Mouse (Mus musculus) left cerebral cortex, adult 8-10 months (tissue): ENCODE results near the gene Zmynd10. TPM values are rescaled to one million over a fixed set of nuclear protein-coding genes. Genes with fewer than 3 reads are reported as not detected.

Experiments used
- DNase-seq, 2 experiments: peaks; one replicate each; pipeline ENCODE4 v3.0.0; 2022; ENCODE audit warnings: low spot score in 2 of 2
- total RNA-seq, 4 experiments: library from RNA; stranded (reverse); gene quantifications; 2 replicates each; pipeline ENCODE4 v1.2.4; 2022

Gene Zmynd10
- total RNA-seq, 4 experiments from 2014 or later: 5.1 to 8.3 (median 6.3) TPM

GRCm38 (mm10) chr9:107539940-107540339 is 7.2 kb upstream of the Zmynd10 start:
- no peak for DNase-seq

DNA sequence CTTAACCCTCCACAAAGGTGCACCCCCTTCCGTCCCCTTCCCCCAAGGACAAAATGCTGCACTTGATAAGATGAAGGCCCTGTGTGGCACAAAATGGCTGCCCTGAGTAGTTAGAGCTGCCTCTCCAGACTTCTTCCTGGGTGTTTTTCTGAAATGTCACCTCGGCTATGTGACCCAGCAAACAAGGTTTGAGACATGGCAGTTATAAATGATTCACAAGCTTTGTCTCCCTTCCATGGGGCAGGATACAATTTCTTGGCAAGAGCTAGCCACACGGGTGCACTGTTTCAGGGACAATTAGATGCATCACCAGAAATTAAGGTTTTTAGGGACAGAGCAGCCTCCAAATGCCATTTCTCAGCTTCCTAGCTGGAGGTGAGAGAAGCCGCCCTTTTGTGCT is 6.7 kb upstream of the Zmynd10 start:
- DNase-seq: no peak

- DNase-seq: no peak
Observed at GRCm38 (mm10) chr9:107541005-107541404, 6.1 kb upstream of the Zmynd10 start.

DNA sequence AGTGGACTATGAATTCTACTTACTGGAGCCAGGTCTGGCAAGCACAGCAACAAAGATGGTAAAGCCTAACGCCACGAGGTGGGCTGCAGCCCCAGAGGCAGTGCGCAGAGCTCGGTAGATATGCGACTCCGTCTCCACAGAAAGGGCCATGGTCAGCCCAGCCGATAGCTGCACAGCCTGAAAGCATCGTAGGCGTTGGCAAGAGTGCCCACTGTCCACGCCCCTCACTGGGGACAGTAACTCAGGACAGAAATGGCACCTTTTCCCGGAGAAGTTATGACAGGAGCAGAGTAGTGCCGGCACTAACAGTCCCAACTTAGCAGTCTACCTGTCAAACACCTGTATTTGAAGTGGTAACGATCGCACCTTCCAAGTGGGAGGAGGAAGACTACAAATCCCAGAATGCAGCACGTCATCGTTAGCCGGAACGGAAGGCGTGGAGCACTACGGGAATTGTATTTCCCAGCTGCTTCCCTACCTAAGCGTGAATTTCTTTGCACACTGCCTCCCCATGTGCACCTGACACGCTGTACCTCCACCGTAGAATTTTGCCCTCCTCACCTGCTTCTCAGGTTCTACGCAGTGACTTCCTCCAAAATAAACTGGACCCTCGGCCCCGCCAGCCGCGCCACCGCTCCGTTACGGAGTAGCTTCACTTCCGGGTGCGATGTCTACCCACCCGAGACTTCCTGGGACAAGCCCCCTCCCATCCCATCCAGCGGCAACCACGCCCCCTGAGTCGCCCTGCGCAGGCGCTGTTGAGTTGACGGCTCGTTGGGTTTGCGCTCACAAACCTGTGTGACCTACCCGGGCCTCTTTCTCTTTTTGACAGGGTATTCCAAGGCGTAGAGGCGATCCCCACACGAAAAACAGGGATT is 5.4 kb upstream of the Zmynd10 start, which contains the start of the genes Cyb561d2 and Nprl2:
Cyb561d2 (minus strand) TSS at position 720 of the 878 bp plus-strand sequence.
Nprl2 (plus strand) TSS at position 753 of the 878 bp plus-strand sequence.
- peak; percentile 87 to 92 for DNase-seq

GRCm38 (mm10) chr9:107542352-107542686 is 4.8 kb upstream of the Zmynd10 start:
- DNase-seq: no peak

DNA sequence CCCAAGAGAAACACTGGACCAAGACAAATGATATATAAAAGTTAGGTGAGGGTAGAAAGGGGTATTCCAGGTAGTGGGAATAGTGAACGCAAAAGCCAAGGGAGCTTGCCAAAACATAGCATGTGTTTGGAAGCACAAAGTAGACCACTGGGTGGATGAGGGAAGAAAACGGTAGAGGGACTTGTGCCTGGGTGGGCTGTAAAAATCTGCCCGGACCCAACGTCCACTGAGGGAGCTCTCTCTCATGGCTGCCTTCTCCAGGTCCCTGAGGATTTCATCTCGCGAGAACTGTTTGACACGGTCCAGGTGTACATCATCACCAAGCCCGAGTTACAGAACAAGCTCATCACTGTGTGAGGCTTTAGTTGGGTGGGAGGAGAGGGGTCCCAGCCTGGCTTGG is 4.4 kb upstream of the Zmynd10 start:
- no peak for DNase-seq

DNA sequence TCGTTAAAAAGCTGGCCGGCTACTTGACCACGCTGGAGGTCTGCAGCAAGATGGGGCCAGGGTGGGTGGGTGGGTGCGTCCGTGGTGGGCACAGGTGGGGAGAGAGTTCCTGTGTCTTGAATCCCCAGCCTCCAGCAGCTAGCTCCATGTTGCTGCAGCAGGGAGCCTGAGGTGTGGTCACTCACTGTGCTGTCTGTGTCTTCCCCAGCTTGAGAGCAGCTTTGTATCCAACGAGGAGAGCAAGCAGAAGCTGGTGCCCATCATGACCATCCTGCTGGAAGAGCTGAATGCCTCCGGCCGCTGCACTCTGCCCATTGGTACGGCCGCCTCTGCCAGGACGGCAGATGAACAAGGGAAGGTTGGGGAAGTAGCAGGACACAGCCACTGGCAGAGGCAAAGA is 3.8 kb upstream of the Zmynd10 start:
- no peak for DNase-seq

GRCm38 (mm10) chr9:107544196-107544700 is 2.9 kb upstream of the Zmynd10 start:
- peak in 1 of 2 experiments; percentile 33 for DNase-seq

- peak in 1 of 2 experiments; percentile 25 for DNase-seq
Observed at GRCm38 (mm10) chr9:107544729-107545128, 2.4 kb upstream of the Zmynd10 start.

GRCm38 (mm10) chr9:107545199-107545598 is 1.9 kb upstream of the Zmynd10 start:
- DNase-seq: no peak

- DNase-seq: peak; percentile 33 to 57
Observed at GRCm38 (mm10) chr9:107545602-107546001, 1.5 kb upstream of the Zmynd10 start.

- no peak for DNase-seq
Observed at GRCm38 (mm10) chr9:107547957-107548356, 859 bp downstream of the Zmynd10 start.

DNA sequence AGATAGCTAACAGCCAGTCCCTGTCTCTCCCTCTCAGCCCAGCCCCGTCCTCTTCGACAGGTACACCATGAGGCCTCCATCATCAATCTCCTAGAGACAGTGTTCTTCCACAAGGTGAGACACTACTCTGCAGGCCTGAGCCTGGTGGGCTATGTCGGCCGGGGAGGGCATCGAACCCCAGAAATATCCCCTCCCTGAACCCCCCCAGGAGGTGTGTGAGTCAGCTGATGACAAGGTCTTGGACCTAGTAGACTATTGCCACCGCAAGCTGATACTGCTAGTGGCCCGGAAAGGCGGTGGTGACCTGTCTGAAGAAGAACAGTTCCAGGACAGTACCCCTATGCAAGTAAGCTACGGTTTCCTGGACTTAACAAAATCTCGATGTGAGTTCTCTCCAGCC is 1.7 kb downstream of the Zmynd10 start:
- DNase-seq: no peak

DNA sequence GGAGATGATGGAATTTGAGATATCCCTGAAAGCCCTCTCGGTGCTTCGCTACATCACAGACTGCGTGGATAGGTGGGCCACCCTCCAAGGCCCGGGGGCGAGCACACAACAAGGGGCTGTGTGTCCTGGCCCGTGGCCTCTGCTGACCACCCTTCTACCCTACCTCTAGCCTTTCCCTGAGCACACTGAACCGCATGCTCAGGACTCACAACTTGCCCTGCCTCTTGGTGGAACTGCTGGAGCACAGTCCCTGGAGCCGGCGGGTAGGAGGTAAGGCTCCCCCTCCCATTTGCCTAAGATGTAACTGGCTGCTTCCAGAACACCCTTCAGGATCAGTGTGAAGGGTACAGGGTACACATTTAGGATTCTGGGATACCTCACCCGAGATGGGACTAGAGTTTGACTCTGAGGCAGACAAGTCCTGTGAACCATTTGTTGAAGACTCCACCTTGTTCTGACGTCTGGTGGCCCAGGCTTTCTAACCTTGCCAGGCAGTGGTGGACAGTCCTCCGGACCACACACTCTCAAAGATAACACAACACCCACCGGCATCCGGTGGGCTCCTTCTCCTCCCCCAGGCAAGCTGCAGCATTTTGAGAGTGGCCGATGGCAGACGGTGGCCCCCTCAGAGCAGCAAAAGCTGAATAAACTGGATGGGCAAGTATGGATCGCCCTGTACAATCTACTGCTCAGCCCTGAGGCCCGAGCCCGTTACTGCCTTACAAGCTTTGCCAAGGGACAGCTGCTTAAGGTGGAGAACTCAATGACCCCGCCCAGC is 2.4 kb downstream of the Zmynd10 start:
- DNase-seq: no peak

GRCm38 (mm10) chr9:107550491-107551116 is 3.5 kb downstream of the Zmynd10 start:
- DNase-seq: no peak

DNA sequence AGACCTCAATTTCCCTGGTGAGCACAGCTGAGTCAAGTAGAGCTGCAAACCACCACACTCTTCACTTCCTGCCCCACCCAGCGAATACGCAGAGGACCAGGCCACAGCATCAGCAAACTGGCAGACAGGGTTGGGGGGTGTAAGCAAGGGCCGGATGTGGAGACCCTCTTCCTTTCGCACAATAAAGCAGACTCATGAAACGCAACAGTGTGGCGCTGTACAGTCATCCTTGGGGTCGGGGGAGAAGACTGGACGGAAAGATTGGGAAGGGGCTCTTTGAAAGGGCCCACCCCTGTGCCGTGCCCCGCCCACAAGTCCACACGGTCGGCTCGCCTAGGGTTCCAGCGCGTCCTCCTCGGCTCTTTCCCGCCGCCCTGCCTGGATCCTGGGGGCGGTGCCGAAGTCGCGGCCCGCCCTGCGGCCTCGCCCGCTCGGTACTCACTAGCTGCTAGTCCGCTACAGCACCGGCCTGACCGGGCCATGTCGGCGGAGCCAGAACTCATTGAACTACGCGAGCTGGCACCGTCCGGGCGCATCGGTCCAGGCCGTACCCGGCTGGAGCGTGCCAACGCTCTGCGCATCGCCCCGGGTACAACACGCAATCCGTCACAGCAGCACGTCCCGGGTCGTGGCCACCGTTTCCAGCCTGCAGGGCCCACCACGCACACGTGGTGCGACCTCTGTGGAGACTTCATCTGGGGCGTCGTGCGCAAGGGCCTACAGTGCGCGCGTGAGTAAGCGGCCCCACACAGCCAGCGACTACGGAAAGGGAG is 4.2 kb downstream of the Zmynd10 start, which contains the start of gene Rassf1:
Rassf1 (plus strand) TSS at position 439 of the 773 bp plus-strand sequence.
- no peak for DNase-seq

- no peak for DNase-seq
Observed at GRCm38 (mm10) chr9:107551890-107552355, 4.8 kb downstream of the Zmynd10 start.

DNA sequence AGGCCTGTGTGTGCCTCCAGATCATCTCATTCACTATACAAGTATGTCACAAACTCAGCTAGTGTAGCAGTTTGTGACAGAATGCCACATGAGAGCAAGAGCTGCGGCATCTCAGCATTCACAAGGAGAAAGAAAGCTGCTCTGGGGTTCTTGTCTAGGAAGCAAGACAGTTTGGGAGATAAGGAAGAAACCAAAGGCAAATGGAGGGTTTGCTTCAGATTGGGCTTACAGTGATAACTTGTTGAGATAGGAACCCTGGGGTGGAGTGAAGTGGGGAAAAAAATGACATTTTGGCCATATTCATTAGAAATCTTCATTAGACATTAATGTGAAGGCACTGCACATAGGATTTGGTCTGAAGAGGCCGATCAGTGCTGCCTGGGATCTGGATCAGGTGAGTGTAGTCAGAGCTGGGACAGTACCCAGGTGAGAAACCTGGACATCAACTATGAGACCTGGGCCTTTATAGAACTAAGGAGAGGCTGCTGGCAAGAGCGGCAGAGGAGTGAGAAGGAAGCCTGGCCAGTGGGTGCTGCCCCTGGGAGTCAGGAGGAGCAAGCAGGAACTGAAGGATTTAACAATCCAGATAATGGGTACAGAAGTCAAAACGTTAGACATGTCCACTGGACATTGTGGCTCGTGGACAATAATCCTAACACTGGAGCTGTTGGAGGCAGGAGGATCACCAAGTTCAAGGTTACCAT is 5.7 kb downstream of the Zmynd10 start:
- no peak for DNase-seq

GRCm38 (mm10) chr9:107553541-107554318 is 6.6 kb downstream of the Zmynd10 start:
- no peak for DNase-seq
